Mouse (Mus musculus) heart, postnatal 0 days (tissue): ENCODE data around the gene Mamdc2.

Experiments
- CTCF ChIP-seq: IDR thresholded peaks from 2 replicates; pipeline ENCODE4 v1.5.1; 2016; ENCODE audit warnings: antibody characterized with exemption, control low read depth, low read depth
- EP300 ChIP-seq: IDR thresholded peaks from 2 replicates; pipeline ENCODE4 v1.6.1; 2016; ENCODE audit warnings: antibody characterized with exemption, low read depth

GRCm38 (mm10) chr19:23329346-23329745 is 118.9 kb downstream of the Mamdc2 start:
- TF ChIP-seq CTCF (no peak), EP300 (no peak)
